Mouse (Mus musculus) limb, embryonic 13.5 days (tissue): ENCODE measurements at regions not wholly inside any gene's neighbourhood (a gene's known extent, or its start where the extent isn't known, plus 50 kb on each side); places are given as distances from the start of the nearest gene placed in this dataset.

ENCODE experiments used
- ATAC-seq: fragments of 200-750 bp; cut with Nextera tagmentation; 2 replicates; pipeline ENCODE4 v1.8.0; 2017; ENCODE audit warnings: low read depth, moderate number of reproducible peaks, moderate TSS enrichment; ENCODE audit not compliant: low FRiP score
- H3K27ac ChIP-seq: fragments of 300-500 bp; sonication (generic); 2 replicates; pipeline ENCODE4 v1.5.1; 2015; ENCODE audit warnings: inconsistent platforms, mild to moderate bottlenecking, moderate library complexity
- H3K27me3 ChIP-seq: fragments of 300-500 bp; sonication (generic); 2 replicates; pipeline ENCODE4 v1.6.1; 2015; ENCODE audit warnings: mild to moderate bottlenecking, inconsistent platforms
- H3K36me3 ChIP-seq: fragments of 300-500 bp; sonication (generic); 2 replicates; pipeline ENCODE4 v1.6.1; 2015; ENCODE audit warnings: inconsistent platforms, mild to moderate bottlenecking, moderate library complexity
- H3K4me1 ChIP-seq: fragments of 300-500 bp; sonication (generic); 2 replicates; pipeline ENCODE4 v1.6.1; 2015; ENCODE audit warnings: inconsistent platforms
- H3K4me2 ChIP-seq: fragments of 300-500 bp; sonication (generic); replicated peaks from 2 replicates; pipeline ENCODE4 v1.6.1; 2015; ENCODE audit warnings: inconsistent platforms, mild to moderate bottlenecking, moderate library complexity
- H3K4me3 ChIP-seq: fragments of 300-500 bp; sonication (generic); 2 replicates; pipeline ENCODE4 v1.5.1; 2015; ENCODE audit warnings: moderate library complexity, mild to moderate bottlenecking, inconsistent platforms
- H3K9ac ChIP-seq: fragments of 300-500 bp; sonication (generic); 2 replicates; pipeline ENCODE4 v1.6.1; 2015; ENCODE audit warnings: mild to moderate bottlenecking, inconsistent platforms
- H3K9me3 ChIP-seq: fragments of 300-500 bp; sonication (generic); 2 replicates; pipeline ENCODE4 v1.6.1; 2016; ENCODE audit warnings: inconsistent platforms
- WGBS: fragments of 180-500 bp; shearing (Covaris S2); methylation state at CpG from one replicate; pipeline ENCODE4 v1.1.7; 2015; 5-methylcytosine and 5-hydroxymethylcytosine counted together

GRCm38 (mm10) chr1:137900621-137901071 is 274.9 kb downstream of the Ptprc start:
- H3K4me3 ChIP-seq = peak overlapping the region; percentile 76
- no peaks in the 10 kb centered on the region for H3K27me3 ChIP-seq
- ATAC-seq = peak; percentile 67
- peak overlapping the region; percentile 69 for H3K4me2 ChIP-seq
- H3K9me3 ChIP-seq = no peaks in the 10 kb centered on the region
- H3K36me3 ChIP-seq = no peaks in the 10 kb centered on the region
- peak overlapping the region; percentile 97 for H3K27ac ChIP-seq
- peak overlapping the region; percentile 93 for H3K9ac ChIP-seq
- H3K4me1 ChIP-seq = peaks cover 25% of the 10 kb centered on the region
- 3% methylated on average over 8 of the region's 8 CpGs for WGBS

- under 1% methylated on average over 14 of the region's 14 CpGs for WGBS
- H3K27ac ChIP-seq = peak overlapping the region; percentile 97
Observed at GRCm38 (mm10) chr1:137899916-137900601, 275.4 kb downstream of the Ptprc start.

GRCm38 (mm10) chr1:137899305-137899704 is 276.2 kb downstream of the Ptprc start:
- peak overlapping the region; percentile 69 for H3K4me2 ChIP-seq
- no peaks in the 10 kb centered on the region for H3K36me3 ChIP-seq
- H3K9me3 ChIP-seq = no peaks in the 10 kb centered on the region
- 2% methylated on average over 6 of the region's 6 CpGs for WGBS
- peak overlapping the region; percentile 93 for H3K9ac ChIP-seq
- no peaks in the 10 kb centered on the region for H3K27me3 ChIP-seq
- no peak for ATAC-seq
- H3K4me3 ChIP-seq = peak overlapping the region; percentile 76
- H3K4me1 ChIP-seq = peaks cover 19% of the 10 kb centered on the region
- peak overlapping the region; percentile 97 for H3K27ac ChIP-seq

More at GRCm38 (mm10) chr1:137899916-137900601, 275.4 kb downstream of the Ptprc start:
- peak overlapping the region; percentile 93 for H3K9ac ChIP-seq
- peaks cover 19% of the 10 kb centered on the region for H3K4me1 ChIP-seq
- H3K4me3 ChIP-seq = peak overlapping the region; percentile 76
- ATAC-seq = peak; percentile 90
- no peaks in the 10 kb centered on the region for H3K27me3 ChIP-seq
- no peaks in the 10 kb centered on the region for H3K36me3 ChIP-seq
- H3K4me2 ChIP-seq = peak overlapping the region; percentile 69
- no peaks in the 10 kb centered on the region for H3K9me3 ChIP-seq

- H3K27me3 ChIP-seq = no peaks in the 10 kb centered on the region
- peak overlapping the region; percentile 97 for H3K27ac ChIP-seq
- 2% methylated on average over 3 of the region's 3 CpGs for WGBS
- peaks cover 19% of the 10 kb centered on the region for H3K4me1 ChIP-seq
- no peaks in the 10 kb centered on the region for H3K9me3 ChIP-seq
- peak overlapping the region; percentile 93 for H3K9ac ChIP-seq
- no peak for ATAC-seq
- H3K4me3 ChIP-seq = peak overlapping the region; percentile 76
- peak overlapping the region; percentile 69 for H3K4me2 ChIP-seq
- no peaks in the 10 kb centered on the region for H3K36me3 ChIP-seq
Observed at GRCm38 (mm10) chr1:137898891-137899290, 276.6 kb downstream of the Ptprc start.

- peak overlapping the region; percentile 97 for H3K27ac ChIP-seq
- no peaks in the 10 kb centered on the region for H3K36me3 ChIP-seq
- H3K9ac ChIP-seq = peak overlapping the region; percentile 93
- no peaks in the 10 kb centered on the region for H3K27me3 ChIP-seq
- H3K9me3 ChIP-seq = no peaks in the 10 kb centered on the region
- peak overlapping the region; percentile 69 for H3K4me2 ChIP-seq
- peak; percentile 94 for ATAC-seq
- WGBS = under 1% methylated on average over 11 of the region's 11 CpGs
- H3K4me3 ChIP-seq = peak overlapping the region; percentile 76
- peaks cover 18% of the 10 kb centered on the region for H3K4me1 ChIP-seq
Observed at GRCm38 (mm10) chr1:137898397-137898796, 277.1 kb downstream of the Ptprc start.

- no peak overlapping the region for H3K9ac ChIP-seq
- ATAC-seq = no peak
- no peak overlapping the region for H3K4me2 ChIP-seq
- H3K36me3 ChIP-seq = no peaks in the 10 kb centered on the region
- no peaks in the 10 kb centered on the region for H3K4me1 ChIP-seq
- no peak overlapping the region for H3K27ac ChIP-seq
- H3K4me3 ChIP-seq = no peak overlapping the region
- WGBS = 33% methylated on average over 3 of the region's 3 CpGs
- no peaks in the 10 kb centered on the region for H3K27me3 ChIP-seq
- H3K9me3 ChIP-seq = no peaks in the 10 kb centered on the region
Observed at GRCm38 (mm10) chr1:137881656-137882055, 293.9 kb downstream of the Ptprc start.

GRCm38 (mm10) chr1:137874361-137874760 is 301.1 kb downstream of the Ptprc start:
- ATAC-seq = no peak
- H3K9me3 ChIP-seq = no peaks in the 10 kb centered on the region
- no peaks in the 10 kb centered on the region for H3K27me3 ChIP-seq
- no peak overlapping the region for H3K4me2 ChIP-seq
- peaks cover 6% of the 10 kb centered on the region for H3K4me1 ChIP-seq
- H3K9ac ChIP-seq = no peak overlapping the region
- H3K4me3 ChIP-seq = no peak overlapping the region
- 57% methylated on average over 2 of the region's 2 CpGs for WGBS
- H3K27ac ChIP-seq = no peak overlapping the region
- H3K36me3 ChIP-seq = no peaks in the 10 kb centered on the region

- 70% methylated on average over 1 of the region's 1 CpGs for WGBS
- ATAC-seq = no peak
- Histone ChIP-seq H3K4me2 (no peak overlapping the region), H3K4me1 (peaks cover 6% of the 10 kb centered on the region), H3K4me3 (no peak overlapping the region), H3K9me3 (no peaks in the 10 kb centered on the region), H3K36me3 (no peaks in the 10 kb centered on the region), H3K27ac (no peak overlapping the region), H3K27me3 (no peaks in the 10 kb centered on the region), H3K9ac (no peak overlapping the region)
Observed at GRCm38 (mm10) chr1:137873628-137874027, 301.9 kb downstream of the Ptprc start.

GRCm38 (mm10) chr1:137865030-137865429 is 310.5 kb downstream of the Ptprc start:
- Histone ChIP-seq H3K9ac (no peak overlapping the region), H3K9me3 (no peaks in the 10 kb centered on the region), H3K36me3 (no peaks in the 10 kb centered on the region), H3K4me1 (no peaks in the 10 kb centered on the region), H3K4me2 (no peak overlapping the region), H3K27me3 (no peaks in the 10 kb centered on the region), H3K27ac (no peak overlapping the region), H3K4me3 (no peak overlapping the region)
- WGBS = 67% methylated on average over 1 of the region's 1 CpGs
- no peak for ATAC-seq

- no peaks in the 10 kb centered on the region for H3K4me1 ChIP-seq
- H3K36me3 ChIP-seq = no peaks in the 10 kb centered on the region
- H3K9me3 ChIP-seq = no peaks in the 10 kb centered on the region
- H3K9ac ChIP-seq = no peak overlapping the region
- H3K27me3 ChIP-seq = no peaks in the 10 kb centered on the region
- H3K27ac ChIP-seq = no peak overlapping the region
- H3K4me3 ChIP-seq = no peak overlapping the region
- H3K4me2 ChIP-seq = no peak overlapping the region
- 64% methylated on average over 7 of the region's 7 CpGs for WGBS
- ATAC-seq = no peak
Observed at GRCm38 (mm10) chr1:137863506-137863905, 312.0 kb downstream of the Ptprc start.

- no peak overlapping the region for H3K9ac ChIP-seq
- WGBS = 88% methylated on average over 2 of the region's 2 CpGs
- H3K36me3 ChIP-seq = no peaks in the 10 kb centered on the region
- H3K4me2 ChIP-seq = no peak overlapping the region
- H3K27me3 ChIP-seq = no peaks in the 10 kb centered on the region
- no peaks in the 10 kb centered on the region for H3K4me1 ChIP-seq
- H3K4me3 ChIP-seq = no peak overlapping the region
- no peak overlapping the region for H3K27ac ChIP-seq
- no peak for ATAC-seq
- no peaks in the 10 kb centered on the region for H3K9me3 ChIP-seq
Observed at GRCm38 (mm10) chr1:137852262-137852661, 323.2 kb downstream of the Ptprc start.

GRCm38 (mm10) chr1:137847311-137847923 is 328.1 kb downstream of the Ptprc start:
- Histone ChIP-seq H3K4me2 (no peak overlapping the region), H3K9ac (no peak overlapping the region), H3K4me1 (no peaks in the 10 kb centered on the region), H3K4me3 (no peak overlapping the region), H3K9me3 (no peaks in the 10 kb centered on the region), H3K27me3 (no peaks in the 10 kb centered on the region), H3K27ac (no peak overlapping the region), H3K36me3 (no peaks in the 10 kb centered on the region)
- 87% methylated on average over 10 of the region's 10 CpGs for WGBS
- no peak for ATAC-seq
